Mouse (Mus musculus) kidney, postnatal 25 days (tissue): ENCODE results near the gene Tmub2.
"Not testable (repeated sequence)": the region's sequence is repeated elsewhere in the genome, so short reads cannot be mapped to it uniquely, and the experiment has no call there.

Source experiments
- DNase-seq, 2 experiments: peaks; one replicate each; pipeline ENCODE4 v3.0.0; 2021; ENCODE audit warnings: mixed read lengths in 2 of 2

Tmub2 gene

GRCm38 (mm10) chr11:102280267-102280666 lies 4.5 kb upstream of the Tmub2 start:
- DNase-seq, result not testable (repeated sequence)

GRCm38 (mm10) chr11:102283922-102284321 lies 809 bp upstream of the Tmub2 start:
- no peak for DNase-seq

- DNase-seq, result peak in 1 of 2 experiments; percentile 83
Measured at GRCm38 (mm10) chr11:102285095-102285834, 534 bp downstream of the Tmub2 start.

DNA sequence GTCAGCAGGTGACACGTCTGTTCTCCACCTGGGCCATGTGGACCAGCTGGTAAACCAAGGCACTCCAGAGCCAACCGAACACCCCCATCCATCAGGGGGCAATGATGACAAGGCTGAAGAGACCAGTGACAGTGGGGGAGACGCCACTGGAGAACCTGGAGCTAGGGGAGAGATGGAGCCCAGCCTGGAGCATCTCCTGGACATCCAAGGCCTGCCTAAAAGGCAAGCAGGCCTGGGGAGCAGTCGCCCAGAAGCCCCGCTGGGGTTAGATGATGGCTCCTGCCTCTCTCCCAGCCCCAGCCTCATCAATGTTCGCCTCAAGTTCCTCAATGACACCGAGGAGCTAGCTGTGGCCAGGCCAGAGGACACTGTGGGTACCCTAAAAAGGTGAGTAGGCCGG lies 2.8 kb downstream of the Tmub2 start:
- no peak for DNase-seq

- DNase-seq, result no peak
Measured at GRCm38 (mm10) chr11:102288027-102288804, 3.5 kb downstream of the Tmub2 start.

GRCm38 (mm10) chr11:102288913-102289312 lies 4.2 kb downstream of the Tmub2 start:
- no peak for DNase-seq

DNA sequence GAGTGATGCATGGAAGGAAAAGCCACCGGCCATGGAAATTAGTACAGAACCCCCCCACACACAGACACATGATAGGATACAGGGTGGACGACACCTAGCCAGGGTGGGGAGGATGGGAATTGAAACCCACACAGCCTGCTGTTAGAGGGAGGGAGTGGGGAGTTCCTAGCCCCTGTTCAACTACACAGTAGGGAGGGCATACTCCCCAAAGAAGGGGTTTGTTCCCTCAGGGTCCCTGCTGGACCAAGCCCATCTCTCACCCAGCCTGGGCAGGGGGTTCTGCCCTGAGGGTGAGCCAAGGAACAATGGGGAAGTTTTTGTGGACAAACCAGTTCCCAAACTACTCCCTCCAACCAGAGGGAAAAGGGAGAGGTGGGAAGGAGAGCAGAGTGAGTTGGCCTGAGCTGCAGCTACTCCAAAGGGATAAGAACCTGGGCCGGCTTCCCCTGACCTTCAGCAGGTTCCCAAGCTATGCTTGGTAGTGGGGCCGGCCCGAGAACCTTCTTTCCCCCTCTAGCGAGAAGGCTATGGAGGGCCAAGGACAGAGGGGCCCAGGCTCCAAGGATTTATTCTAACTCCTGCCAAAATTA lies 4.9 kb downstream of the Tmub2 start:
- DNase-seq, result no peak

GRCm38 (mm10) chr11:102290141-102290540 lies 5.4 kb downstream of the Tmub2 start:
- no peak for DNase-seq

- DNase-seq, result no peak
Measured at GRCm38 (mm10) chr11:102291051-102291535, 6.4 kb downstream of the Tmub2 start.

DNA sequence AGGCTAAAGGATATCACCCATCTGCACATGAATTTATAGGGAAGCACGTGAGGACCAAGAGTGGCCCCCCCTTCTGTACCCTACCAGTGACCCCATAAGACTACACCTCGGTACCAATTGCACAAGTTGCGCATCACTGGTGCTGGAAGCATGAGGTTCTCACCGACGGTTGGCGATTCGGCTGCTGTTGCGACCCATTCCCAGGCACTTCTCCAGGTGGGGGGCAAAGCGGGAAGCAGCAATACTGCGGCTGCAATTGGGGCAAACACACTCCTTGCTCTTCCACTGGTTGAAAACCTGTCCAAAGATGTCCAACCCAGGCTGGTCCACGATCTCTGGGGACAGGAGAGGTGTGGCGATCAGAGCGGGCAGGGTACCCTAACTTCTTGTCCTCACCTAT lies 9.2 kb downstream of the Tmub2 start:
- DNase-seq, result peak in 1 of 2 experiments; percentile 40

- DNase-seq, result no peak
Measured at GRCm38 (mm10) chr11:102294416-102294815, 9.7 kb downstream of the Tmub2 start.

DNA sequence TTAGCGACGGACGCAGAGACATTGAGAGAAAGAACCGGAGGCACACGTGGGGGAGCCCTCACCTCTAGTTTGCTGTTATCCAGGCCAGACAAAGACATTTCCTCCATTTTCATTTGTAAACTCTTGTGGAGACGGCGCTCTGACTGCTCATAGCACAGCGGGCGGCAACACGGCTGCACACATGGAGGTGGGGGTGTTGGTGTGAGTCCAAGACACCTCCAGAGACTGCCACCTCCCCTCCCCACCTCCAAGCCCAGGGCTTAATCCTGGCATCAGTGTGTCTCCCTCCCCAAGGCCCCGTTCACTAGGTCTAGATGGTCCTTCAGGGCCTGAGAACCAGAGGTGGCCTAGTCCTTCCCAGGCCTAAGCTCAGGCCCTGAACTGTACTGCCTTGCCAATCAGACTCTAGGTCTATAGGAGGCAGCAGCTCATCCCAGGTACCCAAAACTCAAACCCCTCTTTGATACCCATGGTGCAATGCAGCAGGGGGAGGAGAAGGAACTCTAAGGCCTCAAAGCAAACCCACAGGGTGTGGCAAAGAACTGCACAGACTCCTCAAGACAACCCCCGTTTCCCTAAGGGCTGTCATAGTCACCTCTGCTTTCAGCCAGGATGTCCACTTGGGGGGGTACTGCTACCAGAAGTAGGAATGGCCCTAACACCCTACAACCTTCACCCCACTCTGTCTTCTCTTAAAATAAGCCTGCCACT lies 10.3 kb downstream of the Tmub2 start:
- DNase-seq, result peak in 1 of 2 experiments; percentile 43

DNA sequence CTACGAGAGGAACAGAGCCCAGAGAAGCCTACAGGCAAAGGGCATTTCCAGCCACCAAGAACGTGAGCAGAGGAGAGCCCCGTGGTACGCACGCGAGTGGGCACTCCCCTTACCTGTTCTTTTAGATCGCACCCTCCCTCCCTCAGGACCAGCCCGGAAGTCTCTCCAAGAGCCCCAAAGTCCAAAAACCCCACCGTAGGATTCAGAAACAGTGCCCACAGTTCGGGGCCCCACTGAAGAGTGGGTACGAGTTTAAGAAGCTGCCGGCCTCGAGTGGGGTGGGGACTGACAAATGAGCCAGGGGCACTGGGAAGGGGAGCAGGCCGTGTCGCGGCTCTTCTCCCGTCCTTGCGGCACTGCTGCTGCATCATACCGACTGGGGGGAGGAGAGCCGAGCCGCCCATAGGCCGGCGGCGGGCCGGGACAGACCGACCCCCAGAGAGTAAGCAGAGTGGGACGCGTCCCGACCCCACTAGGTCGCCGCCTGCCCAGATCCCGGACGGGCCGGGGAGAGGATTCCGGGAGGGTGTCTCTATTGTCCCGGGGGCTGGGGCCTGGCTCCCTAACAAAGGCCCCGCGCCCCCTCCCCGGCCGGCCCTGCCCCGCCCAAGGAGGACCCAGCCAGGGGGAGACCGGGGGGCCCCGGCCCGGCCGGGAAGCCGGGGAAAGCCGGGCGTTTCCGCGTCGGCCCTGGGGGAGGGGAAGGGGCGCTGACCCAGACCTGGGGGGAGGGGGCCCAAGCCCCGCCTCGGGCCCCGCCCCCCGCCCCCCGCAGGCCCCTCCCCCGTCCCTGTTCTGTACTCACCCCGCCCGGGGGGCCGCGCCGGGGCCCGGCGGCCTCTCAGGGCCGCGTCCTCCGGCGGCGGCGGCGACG lies 11.1 kb downstream of the Tmub2 start:
- DNase-seq, result peak; percentile 53 to 81

DNA sequence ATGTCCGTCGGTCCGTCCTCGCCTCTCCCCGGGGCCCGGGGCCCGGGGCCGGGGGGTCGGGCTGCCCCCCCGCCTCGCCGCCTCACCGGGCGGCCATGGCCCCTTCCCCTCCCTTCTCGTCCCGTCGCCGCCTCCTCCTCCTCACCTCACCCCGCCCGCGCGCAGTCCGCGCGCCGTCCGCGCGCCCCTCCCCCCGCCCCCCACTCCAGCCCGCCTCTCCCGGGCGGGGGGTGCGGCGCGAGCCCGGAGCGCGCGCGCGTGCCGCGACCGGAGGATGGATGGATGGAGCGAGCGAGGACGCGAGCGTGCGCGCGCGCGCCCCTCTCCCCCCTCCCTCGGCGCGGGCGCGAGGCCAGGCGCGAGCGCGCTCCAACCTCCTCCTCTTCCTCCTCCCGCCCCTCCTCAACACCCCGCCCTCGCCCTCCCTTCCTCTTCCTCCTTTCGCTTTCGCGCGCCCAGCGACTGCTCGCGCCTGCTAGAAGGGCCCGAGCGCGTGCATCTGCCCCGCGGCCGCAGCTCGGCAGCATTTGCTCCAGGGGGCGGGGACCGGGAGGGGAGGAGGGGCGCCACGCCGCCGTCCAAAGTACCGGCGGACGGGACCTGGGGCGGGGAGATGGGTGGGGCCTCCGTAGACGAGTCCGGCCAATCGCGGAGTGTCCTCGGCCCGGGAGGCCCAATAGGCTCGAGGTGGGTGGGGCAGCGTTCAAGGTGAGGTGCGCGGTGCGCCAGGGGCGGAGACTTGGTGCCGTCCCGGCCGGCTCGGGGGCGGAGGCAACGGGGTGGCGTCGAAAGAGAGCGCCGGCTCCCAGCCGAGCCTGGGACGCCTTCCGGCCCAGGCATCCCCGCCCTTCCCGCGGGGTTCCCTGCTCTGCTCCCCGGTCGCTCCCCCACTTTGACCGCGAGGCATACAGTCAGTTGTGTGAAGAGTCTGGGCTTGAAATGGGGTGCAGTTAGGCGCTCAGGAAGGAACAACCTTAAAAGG lies 12.1 kb downstream of the Tmub2 start, which contains the start of gene Atxn7l3:
TSS of gene Atxn7l3 (minus strand) at position 141 of the 982 bp plus-strand sequence.
- DNase-seq, result peak; percentile 99 to 100

DNA sequence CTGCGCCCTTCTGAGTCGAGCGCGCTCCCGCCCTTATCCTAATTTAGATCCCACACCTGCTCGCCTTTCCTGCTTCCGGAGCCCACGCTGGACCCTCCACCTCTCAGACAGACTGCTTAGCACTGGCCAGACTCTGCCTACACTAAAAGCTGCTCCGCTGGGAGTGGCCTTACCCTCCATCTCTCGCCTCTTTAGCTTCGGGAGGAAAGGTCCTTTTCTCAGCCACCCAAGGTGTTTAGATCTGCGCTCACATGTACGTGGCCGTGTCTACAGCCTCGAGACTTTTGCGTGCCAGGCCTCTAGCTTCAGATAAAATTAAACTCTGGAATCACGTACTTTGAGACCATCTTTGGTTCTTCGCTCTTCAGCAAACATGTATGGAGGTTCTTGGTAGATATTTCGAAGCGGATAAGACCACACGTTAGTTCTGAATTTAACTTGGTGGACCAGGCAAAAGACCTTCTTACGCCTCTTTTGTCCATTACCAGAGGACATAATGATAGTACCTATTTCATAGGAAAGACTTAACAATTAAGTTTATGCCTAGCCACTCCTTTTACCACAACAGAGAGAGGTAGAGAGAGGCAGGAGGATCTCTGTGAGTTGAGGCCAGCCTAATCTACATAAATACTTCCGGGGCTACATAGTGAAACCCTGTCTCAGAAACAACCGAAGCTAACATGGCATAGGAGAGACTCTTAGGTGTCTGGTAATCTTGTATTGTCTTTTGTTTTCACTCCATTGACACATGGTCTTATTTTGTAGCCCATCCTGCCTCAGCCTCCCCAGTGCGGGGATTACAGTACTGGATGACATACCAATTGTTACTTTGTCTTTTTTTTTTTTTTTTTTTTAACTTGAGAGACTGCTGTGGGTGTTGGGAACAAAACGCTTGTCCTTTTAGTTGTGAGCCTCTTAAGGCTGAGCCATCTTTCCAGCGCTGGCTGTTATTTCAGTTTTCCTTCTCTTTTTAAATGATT lies 13.1 kb downstream of the Tmub2 start:
- no peak for DNase-seq

DNA sequence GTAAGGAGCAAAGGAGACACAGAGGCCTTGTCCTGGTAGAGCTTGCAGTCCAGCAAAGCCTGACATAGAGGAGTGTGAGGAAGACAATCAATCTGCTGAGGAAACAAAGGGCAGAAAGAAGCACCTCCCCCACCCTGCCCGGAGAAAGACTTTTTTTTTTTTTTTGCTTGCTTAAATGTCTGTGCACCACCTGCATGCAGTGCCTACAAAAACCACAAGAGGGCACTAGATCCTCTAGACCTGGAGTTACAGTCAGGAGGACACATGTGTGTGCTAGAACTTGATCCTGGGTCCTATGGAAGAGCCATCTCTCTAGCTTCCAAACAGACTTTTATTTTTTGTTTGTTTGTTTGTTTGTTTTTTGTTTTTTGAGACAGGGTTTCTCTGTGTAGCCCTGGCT lies 15.1 kb downstream of the Tmub2 start:
- DNase-seq, result peak; percentile 56 to 83

- no peak for DNase-seq
Measured at GRCm38 (mm10) chr11:102304141-102304540, 19.4 kb downstream of the Tmub2 start.

DNA sequence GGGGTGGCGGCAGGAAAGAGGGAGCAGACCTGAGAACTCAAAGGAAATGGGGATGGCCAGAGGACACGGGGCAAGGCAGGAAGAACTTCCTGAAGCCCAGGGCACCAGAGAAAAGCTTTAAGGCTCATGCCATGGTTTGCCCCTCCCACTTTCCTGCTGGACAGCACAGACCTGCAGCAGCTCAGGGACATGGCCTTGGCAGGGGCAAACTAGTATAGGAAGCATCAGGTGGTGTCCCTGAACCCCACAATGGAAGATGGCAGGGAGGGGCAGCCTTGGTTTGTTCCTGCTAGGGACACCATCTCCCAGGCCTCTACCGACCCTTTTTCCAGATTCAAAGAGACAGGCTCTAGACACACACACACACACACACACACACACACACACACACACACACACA lies 20.6 kb downstream of the Tmub2 start:
- DNase-seq, result no peak

- peak in 1 of 2 experiments; percentile 39 for DNase-seq
Measured at GRCm38 (mm10) chr11:102308104-102308503, 23.4 kb downstream of the Tmub2 start.
